Mouse (Mus musculus) heart, adult 2 months (tissue): ENCODE results near the gene Uts2. TPM values are rescaled to one million over a fixed set of nuclear protein-coding genes. Genes with fewer than 3 reads are reported as not detected.

Source experiments
- DNase-seq, 2 experiments: peaks; one replicate each; pipeline ENCODE4 v3.0.0; 2021
- H3K27ac ChIP-seq: fragments of 200-600 bp; 2 replicates; pipeline ENCODE4 v1.8.1; 2022
- H3K27me3 ChIP-seq: fragments of 200-500 bp; 2 replicates; pipeline ENCODE4 v1.6.1; 2012; ENCODE audit warnings: mild to moderate bottlenecking, low read length, inconsistent platforms, mixed read lengths; ENCODE audit not compliant: control insufficient read depth, insufficient read depth
- H3K36me3 ChIP-seq: fragments of 200-500 bp; 2 replicates; pipeline ENCODE4 v1.6.1; 2012; ENCODE audit warnings: low read length, inconsistent platforms; ENCODE audit not compliant: control insufficient read depth, insufficient read depth
- H3K4me1 ChIP-seq: fragments of 200-500 bp; 2 replicates; pipeline ENCODE4 v1.6.1; 2011; ENCODE audit warnings: low read length; ENCODE audit not compliant: control insufficient read depth, insufficient read depth
- H3K4me3 ChIP-seq: fragments of 200-600 bp; 2 replicates; pipeline ENCODE4 v1.8.1; 2022
- H3K79me2 ChIP-seq: fragments of 200-500 bp; replicated peaks from 2 replicates; pipeline ENCODE4 v1.6.1; 2012; ENCODE audit warnings: mild to moderate bottlenecking, inconsistent platforms, low read length, moderate library complexity, mixed read lengths; ENCODE audit not compliant: control insufficient read depth, insufficient read depth
- H3K9ac ChIP-seq: fragments of 200-500 bp; 2 replicates; pipeline ENCODE4 v1.6.1; 2012; ENCODE audit warnings: low read depth, mild to moderate bottlenecking, control low read depth, inconsistent platforms, low read length, mixed read lengths
- CTCF ChIP-seq: fragments of 200-600 bp; IDR thresholded peaks from 2 replicates; pipeline ENCODE4 v1.8.1; 2022; ENCODE audit warnings: antibody characterized with exemption, mild to moderate bottlenecking, moderate library complexity
- EP300 ChIP-seq: fragments of 200-500 bp; IDR thresholded peaks from 2 replicates; pipeline ENCODE4 v1.6.1; 2011; ENCODE audit warnings: low read depth, low read length, control low read depth; ENCODE audit not compliant: insufficient read depth
- POLR2A ChIP-seq: fragments of 200-500 bp; IDR thresholded peaks from 2 replicates; pipeline ENCODE4 v1.6.1; 2011; ENCODE audit warnings: mild to moderate bottlenecking, low read depth, low read length, control low read depth; ENCODE audit not compliant: insufficient read depth
- WGBS: fragments of 180-500 bp; shearing (Covaris S2); methylation state at CpG from one replicate; pipeline ENCODE4 v1.1.7; 2018; 5-methylcytosine and 5-hydroxymethylcytosine counted together
- intact Hi-C: fragments of 180-260 bp; cut with DNase I; formaldehyde crosslinking; loops from one replicate; pipeline ENCODE4 v1.15.1; 2025
- long read RNA-seq: library from polyadenylated mRNA; stranded (forward); transcript quantifications from one replicate; pipeline ENCODE4 v2.0.0, GENCODE M21; 2021
- polyA plus RNA-seq: library from polyadenylated mRNA; depleted of rRNA; stranded (reverse); fragments of >200 nt; gene quantifications from 2 replicates; pipeline ENCODE4 v1.2.3, GENCODE M21; 2012; rRNA removed
- total RNA-seq, 2 experiments: library from RNA; stranded (reverse); gene quantifications; 2 replicates each; pipeline ENCODE4 v1.2.3; 2021

Gene Uts2
- total RNA-seq: not detected
- polyA plus RNA-seq: not detected in 2 replicates
- long read RNA-seq: 0 reads

GRCm38 (mm10) chr4:150996797-150997196, at the start of gene Uts2:
Gene Uts2 (plus strand): TSS chr4:150997097.
- TF ChIP-seq POLR2A: no peak
- DNase-seq: no peak
- WGBS: 73% methylated on average over 7 of the region's 7 CpGs

DNA sequence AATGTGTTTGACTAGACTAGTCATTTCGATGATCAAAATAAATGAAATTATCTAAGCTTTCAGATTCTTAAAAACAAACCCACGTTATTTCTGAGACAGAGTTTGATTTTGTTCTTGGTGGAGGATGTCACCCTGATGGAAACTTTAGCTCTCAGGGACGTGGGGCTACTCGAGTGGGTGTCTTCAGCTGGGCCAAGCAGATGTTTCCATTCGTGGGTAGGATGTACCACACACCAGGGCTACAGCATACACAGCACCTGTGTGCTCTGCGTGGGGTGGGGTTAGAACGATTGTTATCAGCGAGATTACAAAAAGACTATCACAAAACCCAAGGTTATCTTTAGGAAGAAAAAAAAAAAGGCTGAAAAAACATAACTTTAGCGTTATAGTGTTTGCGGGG, 45.9 kb upstream of the Uts2 start:
- intact Hi-C loops: no loop called here
- Histone ChIP-seq H3K79me2 (no peaks in the 10 kb centered on the region), H3K4me1 (no peaks in the 10 kb centered on the region), H3K4me3 (no peak overlapping the region), H3K36me3 (no peaks in the 10 kb centered on the region), H3K27ac (no peak overlapping the region), H3K9ac (no peak overlapping the region), H3K27me3 (no peaks in the 10 kb centered on the region)
- TF ChIP-seq EP300 (no peak), POLR2A (no peak), CTCF (no peak)
- DNase-seq: no peak
- WGBS: 61% methylated on average over 10 of the region's 10 CpGs

More at GRCm38 (mm10) chr4:150996797-150997196, at the start of gene Uts2:
- H3K36me3 ChIP-seq: no peaks in the 10 kb centered on the region
- no peak within 1 kb of the TSS for H3K27ac ChIP-seq
- H3K4me1 ChIP-seq: no peaks in the 10 kb centered on the region
- intact Hi-C loops: no loop called here
- H3K9ac ChIP-seq: no peak within 1 kb of the TSS
- H3K79me2 ChIP-seq: no peaks in the 10 kb centered on the region
- H3K4me3 ChIP-seq: no peak within 1 kb of the TSS
- H3K27me3 ChIP-seq: no peaks in the 10 kb centered on the region

- intact Hi-C loops: no loop called here
- no peak overlapping the region for H3K9ac ChIP-seq
- no peak for DNase-seq
- no peak overlapping the region for H3K4me3 ChIP-seq
- H3K27me3 ChIP-seq: no peaks in the 10 kb centered on the region
- no peak overlapping the region for H3K27ac ChIP-seq
- H3K36me3 ChIP-seq: no peaks in the 10 kb centered on the region
- H3K4me1 ChIP-seq: no peaks in the 10 kb centered on the region
- no peak for TF ChIP-seq EP300
- WGBS: 56% methylated on average over 13 of the region's 13 CpGs
- H3K79me2 ChIP-seq: no peaks in the 10 kb centered on the region
Observed at GRCm38 (mm10) chr4:150956369-150957105, 40.4 kb upstream of the Uts2 start.

DNA sequence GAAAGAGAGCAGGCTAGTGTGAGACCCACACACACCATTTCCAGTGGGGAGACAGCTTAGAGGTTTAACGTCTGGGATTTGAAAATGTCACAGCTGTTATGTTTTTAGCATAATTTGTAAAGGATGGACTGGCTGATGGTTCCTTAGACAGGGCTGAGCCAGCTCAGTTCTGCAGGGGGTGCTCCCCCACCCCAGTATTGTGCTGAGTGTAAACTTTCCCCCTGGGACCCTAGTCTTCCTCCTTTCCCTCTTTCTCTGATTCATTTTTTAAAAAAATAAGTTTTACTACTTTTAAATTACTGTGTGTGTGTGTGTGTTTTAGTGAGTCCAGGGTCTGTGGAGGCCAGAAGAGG, 39.8 kb upstream of the Uts2 start:
- no peak for DNase-seq
- intact Hi-C loops: no loop called here
- H3K27me3 ChIP-seq: no peaks in the 10 kb centered on the region
- WGBS: 40% methylated on average over 1 of the region's 1 CpGs
- H3K9ac ChIP-seq: no peak overlapping the region
- H3K4me3 ChIP-seq: no peak overlapping the region
- H3K79me2 ChIP-seq: no peaks in the 10 kb centered on the region
- H3K36me3 ChIP-seq: no peaks in the 10 kb centered on the region
- H3K27ac ChIP-seq: no peak overlapping the region
- TF ChIP-seq POLR2A (no peak), CTCF (no peak), EP300 (no peak)
- H3K4me1 ChIP-seq: no peaks in the 10 kb centered on the region

DNA sequence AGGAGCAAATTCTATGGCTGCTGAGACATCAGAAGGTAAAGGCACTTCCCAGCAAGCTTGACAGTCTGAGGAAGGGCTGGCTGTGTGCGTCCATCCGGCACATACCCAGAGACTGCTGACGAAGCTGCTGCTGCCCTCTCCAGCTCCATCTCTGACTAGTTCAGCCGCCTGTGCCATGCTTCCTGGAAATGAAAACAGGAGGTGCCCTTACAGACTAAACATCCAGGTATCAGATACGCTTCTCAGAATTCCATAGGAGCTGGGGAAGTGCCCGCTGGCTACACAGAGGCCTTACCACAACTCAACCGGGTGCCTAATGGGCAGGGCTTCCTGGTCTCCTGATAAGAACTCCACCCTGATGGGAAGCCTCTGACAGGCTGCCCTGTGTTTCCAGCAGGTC, 38.4 kb upstream of the Uts2 start:
- WGBS: 58% methylated on average over 7 of the region's 7 CpGs
- Histone ChIP-seq H3K27me3 (no peaks in the 10 kb centered on the region), H3K36me3 (no peaks in the 10 kb centered on the region), H3K27ac (no peak overlapping the region), H3K4me3 (no peak overlapping the region), H3K4me1 (no peaks in the 10 kb centered on the region), H3K9ac (no peak overlapping the region), H3K79me2 (no peaks in the 10 kb centered on the region)
- DNase-seq: no peak
- TF ChIP-seq POLR2A (no peak), CTCF (no peak), EP300 (no peak)
- intact Hi-C loops: no loop called here

DNA sequence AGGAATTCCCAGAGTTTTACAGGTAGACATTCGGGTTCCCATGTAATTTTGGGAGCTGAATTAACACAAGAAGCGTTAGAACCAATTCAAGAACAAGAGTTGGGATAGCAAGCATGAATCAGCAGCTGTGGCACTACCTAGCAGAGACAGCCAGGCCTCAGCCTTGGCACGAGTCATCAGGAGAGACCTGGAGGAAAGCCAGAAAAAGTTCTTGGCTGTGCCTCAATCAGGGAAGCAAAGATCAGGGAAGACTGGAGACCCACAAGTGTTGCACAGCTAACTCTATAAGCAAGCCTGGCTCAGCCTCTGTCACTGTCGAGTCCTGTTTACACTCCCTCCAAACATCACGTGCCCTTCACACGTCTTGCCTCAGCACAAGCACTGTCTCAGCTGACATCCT, 34.7 kb upstream of the Uts2 start:
- H3K9ac ChIP-seq: no peak overlapping the region
- H3K4me1 ChIP-seq: no peaks in the 10 kb centered on the region
- H3K27ac ChIP-seq: no peak overlapping the region
- peak in 1 of 2 experiments; percentile 34 for DNase-seq
- intact Hi-C loops: no loop called here
- WGBS: 46% methylated on average over 6 of the region's 6 CpGs
- H3K4me3 ChIP-seq: no peak overlapping the region
- H3K36me3 ChIP-seq: no peaks in the 10 kb centered on the region
- TF ChIP-seq POLR2A (no peak), CTCF (no peak), EP300 (no peak)
- no peaks in the 10 kb centered on the region for H3K79me2 ChIP-seq
- no peaks in the 10 kb centered on the region for H3K27me3 ChIP-seq
